Mouse (Mus musculus) liver, embryonic 16.5 days (tissue): ENCODE measurements at regions not wholly inside any gene's neighbourhood (a gene's known extent, or its start where the extent isn't known, plus 50 kb on each side); places are given as distances from the start of the nearest gene placed in this dataset.

Experiments
- ATAC-seq: fragments of 200-750 bp; cut with Nextera tagmentation; 2 replicates; pipeline ENCODE4 v1.8.0; 2017; ENCODE audit warnings: low read depth, mild to moderate bottlenecking, moderate number of reproducible peaks, moderate library complexity
- H3K27ac ChIP-seq: fragments of 300-500 bp; sonication (generic); 2 replicates; pipeline ENCODE4 v1.5.1; 2014; ENCODE audit warnings: mild to moderate bottlenecking, low read length
- H3K27me3 ChIP-seq: fragments of 300-500 bp; sonication (generic); 2 replicates; pipeline ENCODE4 v1.6.1; 2014; ENCODE audit warnings: low read depth, low read length, mixed read lengths; ENCODE audit not compliant: control insufficient read depth, insufficient read depth
- H3K36me3 ChIP-seq: fragments of 300-500 bp; sonication (generic); 2 replicates; pipeline ENCODE4 v1.6.1; 2014; ENCODE audit warnings: mild to moderate bottlenecking; ENCODE audit not compliant: control insufficient read depth, insufficient read depth
- H3K4me1 ChIP-seq: fragments of 300-500 bp; sonication (generic); 2 replicates; pipeline ENCODE4 v1.6.1; 2014; ENCODE audit warnings: low read depth, low read length, mixed read lengths; ENCODE audit not compliant: control insufficient read depth
- H3K4me2 ChIP-seq: fragments of 300-500 bp; sonication (generic); 2 replicates; pipeline ENCODE4 v1.6.1; 2014; ENCODE audit warnings: low read depth, low read length, mixed read lengths
- H3K4me3 ChIP-seq: fragments of 300-500 bp; sonication (generic); 2 replicates; pipeline ENCODE4 v1.5.1; 2014; ENCODE audit warnings: low read depth, mild to moderate bottlenecking, low read length
- H3K9ac ChIP-seq: fragments of 300-500 bp; sonication (generic); 2 replicates; pipeline ENCODE4 v1.6.1; 2014; ENCODE audit warnings: low read depth, low read length
- H3K9me3 ChIP-seq: fragments of 300-500 bp; sonication (generic); replicated peaks from 2 replicates; pipeline ENCODE4 v1.6.1; 2016; ENCODE audit warnings: low read length; ENCODE audit not compliant: control insufficient read depth
- WGBS: fragments of 180-500 bp; shearing (Covaris S2); extraction: QIAGEN DNeasy Blood & Tissue Kit; methylation state at CpG from one replicate; pipeline ENCODE4 v1.1.7; 2014; ENCODE audit not compliant: insufficient replicate concordance; 5-methylcytosine and 5-hydroxymethylcytosine counted together

GRCm38 (mm10) chr16:87245441-87245840, 108.5 kb upstream of the N6amt1 start:
- Histone ChIP-seq H3K9me3 (no peaks in the 10 kb centered on the region), H3K27ac (no peak overlapping the region), H3K36me3 (no peaks in the 10 kb centered on the region), H3K4me2 (no peak overlapping the region), H3K4me1 (no peaks in the 10 kb centered on the region), H3K27me3 (no peaks in the 10 kb centered on the region), H3K4me3 (no peak overlapping the region), H3K9ac (no peak overlapping the region)
- no peak for ATAC-seq
- WGBS, result 66% methylated on average over 7 of the region's 7 CpGs

- 68% methylated on average over 7 of the region's 7 CpGs for WGBS
Measured at GRCm38 (mm10) chr16:87242027-87242426, 112.0 kb upstream of the N6amt1 start.

DNA sequence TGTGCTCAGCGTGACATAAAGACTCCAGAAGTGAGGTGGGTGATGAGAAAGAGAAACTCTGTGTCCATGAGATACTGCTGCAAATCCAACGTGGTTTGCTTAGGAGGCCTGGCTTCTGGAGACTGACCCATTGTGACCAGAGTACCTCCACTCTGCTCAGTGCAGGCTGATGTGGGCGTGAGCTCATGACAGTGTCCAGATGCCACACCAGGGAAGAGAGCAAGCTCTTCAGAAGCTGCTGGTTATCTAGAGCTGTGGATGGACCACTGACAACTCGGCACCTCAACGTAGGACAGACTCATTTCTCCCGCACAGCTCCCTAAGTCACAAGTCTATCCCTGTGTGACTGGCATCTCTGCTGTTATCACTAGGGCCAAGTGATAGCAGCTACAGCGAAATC, 114.9 kb upstream of the N6amt1 start:
- Histone ChIP-seq H3K4me2 (no peak overlapping the region), H3K9ac (no peak overlapping the region), H3K36me3 (no peaks in the 10 kb centered on the region), H3K27ac (no peak overlapping the region), H3K4me3 (no peak overlapping the region), H3K9me3 (no peaks in the 10 kb centered on the region), H3K4me1 (no peaks in the 10 kb centered on the region), H3K27me3 (no peaks in the 10 kb centered on the region)
- WGBS, result 58% methylated on average over 7 of the region's 7 CpGs
- ATAC-seq, result no peak

More at GRCm38 (mm10) chr16:87242027-87242426, 112.0 kb upstream of the N6amt1 start:
- Histone ChIP-seq H3K4me1 (no peaks in the 10 kb centered on the region), H3K27me3 (no peaks in the 10 kb centered on the region), H3K4me3 (no peak overlapping the region), H3K4me2 (no peak overlapping the region), H3K27ac (no peak overlapping the region), H3K9me3 (no peaks in the 10 kb centered on the region), H3K9ac (no peak overlapping the region), H3K36me3 (no peaks in the 10 kb centered on the region)
- ATAC-seq, result no peak

- Histone ChIP-seq H3K9me3 (no peaks in the 10 kb centered on the region; the same call in 1 of the 2 replicates), H3K36me3 (no peaks in the 10 kb centered on the region), H3K27ac (no peak overlapping the region), H3K9ac (no peak overlapping the region), H3K4me2 (no peak overlapping the region), H3K4me3 (no peak overlapping the region), H3K4me1 (no peaks in the 10 kb centered on the region), H3K27me3 (no peaks in the 10 kb centered on the region)
- ATAC-seq, result no peak
- 63% methylated on average over 4 of the region's 4 CpGs for WGBS
Measured at GRCm38 (mm10) chr16:87234199-87234598, 119.8 kb upstream of the N6amt1 start.

DNA sequence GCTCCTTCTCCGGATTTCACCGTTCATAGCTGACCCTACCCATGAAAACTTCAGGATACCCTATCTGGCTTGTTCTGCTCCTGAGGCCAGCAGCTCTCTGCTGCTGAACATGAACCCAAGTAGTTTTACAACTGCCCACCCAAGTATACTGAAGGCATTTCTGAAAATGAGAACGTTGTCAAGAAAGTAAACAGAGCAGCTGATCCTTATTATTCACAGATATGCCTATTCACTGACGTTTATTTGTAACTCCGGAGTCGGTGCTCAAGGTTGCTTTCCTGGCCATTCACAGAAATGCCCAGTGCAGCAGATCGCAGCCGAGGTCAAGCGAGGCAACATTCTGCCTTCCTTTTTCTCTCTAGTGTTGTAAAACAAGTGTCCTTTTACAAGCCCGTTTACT, 128.4 kb upstream of the N6amt1 start:
- Histone ChIP-seq H3K9ac (no peak overlapping the region), H3K4me3 (no peak overlapping the region), H3K27me3 (no peaks in the 10 kb centered on the region), H3K9me3 (no peaks in the 10 kb centered on the region), H3K4me2 (no peak overlapping the region), H3K27ac (no peak overlapping the region), H3K36me3 (no peaks in the 10 kb centered on the region), H3K4me1 (no peaks in the 10 kb centered on the region)
- 68% methylated on average over 10 of the region's 10 CpGs for WGBS
- ATAC-seq, result no peak

- no peak for ATAC-seq
- Histone ChIP-seq H3K4me1 (no peaks in the 10 kb centered on the region), H3K9me3 (no peaks in the 10 kb centered on the region), H3K27me3 (no peaks in the 10 kb centered on the region), H3K36me3 (no peaks in the 10 kb centered on the region), H3K4me3 (no peak overlapping the region), H3K4me2 (no peak overlapping the region), H3K27ac (no peak overlapping the region), H3K9ac (no peak overlapping the region)
- WGBS, result 65% methylated on average over 8 of the region's 8 CpGs
Measured at GRCm38 (mm10) chr16:87225085-87225484, 128.9 kb upstream of the N6amt1 start.

DNA sequence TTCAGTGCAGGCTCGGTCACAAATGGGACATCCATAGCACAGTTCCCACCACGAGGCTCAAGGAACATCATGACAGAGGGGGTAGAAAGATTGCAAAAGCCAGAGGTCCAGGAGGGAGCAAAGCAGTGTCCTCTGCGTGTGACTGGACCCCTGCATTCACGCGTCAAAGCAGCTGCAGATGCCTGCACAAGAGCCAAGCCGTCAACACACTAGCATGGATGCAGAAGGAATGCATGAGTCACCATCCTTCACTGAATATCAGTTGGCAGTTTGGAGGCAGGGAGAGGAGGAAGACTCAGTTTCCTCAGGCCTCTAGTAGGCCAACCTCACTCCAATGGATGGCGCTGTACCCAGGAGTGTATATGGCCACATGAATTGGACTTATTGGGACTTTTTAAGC, 130.0 kb upstream of the N6amt1 start:
- H3K27ac ChIP-seq, result no peak overlapping the region
- no peaks in the 10 kb centered on the region for H3K27me3 ChIP-seq
- H3K9me3 ChIP-seq, result no peaks in the 10 kb centered on the region
- no peaks in the 10 kb centered on the region for H3K4me1 ChIP-seq
- no peak for ATAC-seq
- 67% methylated on average over 7 of the region's 7 CpGs for WGBS
- H3K9ac ChIP-seq, result no peak overlapping the region
- H3K4me3 ChIP-seq, result no peak overlapping the region
- H3K4me2 ChIP-seq, result no peak overlapping the region
- H3K36me3 ChIP-seq, result no peaks in the 10 kb centered on the region

DNA sequence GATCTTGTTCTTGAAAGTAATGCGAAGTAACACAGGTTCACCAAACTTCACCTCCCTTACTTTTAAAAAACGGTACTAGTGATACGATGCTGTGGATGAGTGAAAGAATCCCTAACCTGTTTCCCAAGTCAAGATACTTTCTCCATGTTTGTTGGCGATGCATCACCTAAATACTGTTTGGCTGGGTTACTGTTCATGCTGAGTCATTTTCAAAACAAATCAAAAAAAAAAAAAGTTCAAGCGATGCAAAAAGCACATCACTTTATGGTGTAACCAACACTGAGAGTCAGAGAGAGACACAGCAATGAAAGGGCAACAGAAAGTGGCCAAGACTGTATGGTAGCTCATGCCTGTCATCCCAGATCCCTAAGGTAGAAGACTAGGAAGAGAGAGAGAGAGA, 133.4 kb upstream of the N6amt1 start:
- 69% methylated on average over 5 of the region's 5 CpGs for WGBS
- H3K27ac ChIP-seq, result no peak overlapping the region
- H3K27me3 ChIP-seq, result no peaks in the 10 kb centered on the region
- ATAC-seq, result no peak
- H3K9me3 ChIP-seq, result no peaks in the 10 kb centered on the region
- H3K9ac ChIP-seq, result no peak overlapping the region
- H3K4me2 ChIP-seq, result no peak overlapping the region
- H3K36me3 ChIP-seq, result no peaks in the 10 kb centered on the region
- H3K4me3 ChIP-seq, result no peak overlapping the region
- H3K4me1 ChIP-seq, result no peaks in the 10 kb centered on the region

- no peak for ATAC-seq
- Histone ChIP-seq H3K4me1 (no peaks in the 10 kb centered on the region), H3K27me3 (no peaks in the 10 kb centered on the region), H3K9ac (no peak overlapping the region), H3K27ac (no peak overlapping the region), H3K4me3 (no peak overlapping the region), H3K36me3 (no peaks in the 10 kb centered on the region), H3K4me2 (no peak overlapping the region), H3K9me3 (no peaks in the 10 kb centered on the region)
- WGBS, result 55% methylated on average over 4 of the region's 4 CpGs
Measured at GRCm38 (mm10) chr16:87220201-87220600, 133.8 kb upstream of the N6amt1 start.

- WGBS, result 64% methylated on average over 1 of the region's 1 CpGs
- no peaks in the 10 kb centered on the region for H3K9me3 ChIP-seq
- H3K27me3 ChIP-seq, result no peaks in the 10 kb centered on the region
- no peaks in the 10 kb centered on the region for H3K36me3 ChIP-seq
- no peak overlapping the region for H3K4me3 ChIP-seq
- no peaks in the 10 kb centered on the region for H3K4me1 ChIP-seq
- no peak overlapping the region for H3K9ac ChIP-seq
- no peak overlapping the region for H3K4me2 ChIP-seq
- ATAC-seq, result no peak
- H3K27ac ChIP-seq, result no peak overlapping the region
Measured at GRCm38 (mm10) chr16:87207875-87208274, 146.1 kb upstream of the N6amt1 start.
